Mouse (Mus musculus) forebrain, embryonic 16.5 days (tissue): ENCODE results near the gene Reep3. TPM values are rescaled to one million over a fixed set of nuclear protein-coding genes. Genes with fewer than 3 reads are reported as not detected.

ENCODE experiments used
- ATAC-seq: fragments of 200-750 bp; cut with Nextera tagmentation; 2 replicates; pipeline ENCODE4 v1.8.0; 2017; ENCODE audit warnings: mild to moderate bottlenecking, moderate library complexity
- H3K27ac ChIP-seq: fragments of 300-500 bp; sonication (generic); 2 replicates; pipeline ENCODE4 v1.5.1; 2014; ENCODE audit warnings: low read length, control low read depth
- H3K27me3 ChIP-seq: fragments of 300-500 bp; sonication (generic); replicated peaks from 2 replicates; pipeline ENCODE4 v1.6.1; 2014; ENCODE audit warnings: low read length; ENCODE audit not compliant: control insufficient read depth, insufficient read depth
- H3K36me3 ChIP-seq: fragments of 300-500 bp; sonication (generic); 2 replicates; pipeline ENCODE4 v1.6.1; 2014; ENCODE audit not compliant: control insufficient read depth, insufficient read depth
- H3K4me1 ChIP-seq: fragments of 300-500 bp; sonication (generic); replicated peaks from 2 replicates; pipeline ENCODE4 v1.6.1; 2014; ENCODE audit warnings: low read length; ENCODE audit not compliant: control insufficient read depth, insufficient read depth
- H3K4me2 ChIP-seq: fragments of 300-500 bp; sonication (generic); 2 replicates; pipeline ENCODE4 v1.6.1; 2014; ENCODE audit warnings: mild to moderate bottlenecking, low read length, control low read depth
- H3K4me3 ChIP-seq: fragments of 300-500 bp; sonication (generic); replicated peaks from 2 replicates; pipeline ENCODE4 v1.5.1; 2014; ENCODE audit warnings: mild to moderate bottlenecking, low read length, control low read depth
- H3K9ac ChIP-seq: fragments of 300-500 bp; sonication (generic); replicated peaks from 2 replicates; pipeline ENCODE4 v1.6.1; 2014; ENCODE audit warnings: low read depth, low read length, control low read depth
- H3K9me3 ChIP-seq: fragments of 300-500 bp; sonication (generic); 2 replicates; pipeline ENCODE4 v1.6.1; 2016; ENCODE audit warnings: low read length; ENCODE audit not compliant: control insufficient read depth
- WGBS: fragments of 180-500 bp; shearing (Covaris S2); extraction: QIAGEN DNeasy Blood & Tissue Kit; methylation state at CpG from one replicate; pipeline ENCODE4 v1.1.7; 2014; 5-methylcytosine and 5-hydroxymethylcytosine counted together
- polyA plus RNA-seq: library from polyadenylated mRNA; unstranded; fragments of >200 nt; fragmentation: Nextera tagmentation; extraction: Ambion mirVana; gene quantifications from 2 replicates; pipeline ENCODE4 v1.2.1, GENCODE M21; 2015

The Reep3 gene
- polyA plus RNA-seq, 1 experiment from 2014 or later: 34.9 TPM

DNA sequence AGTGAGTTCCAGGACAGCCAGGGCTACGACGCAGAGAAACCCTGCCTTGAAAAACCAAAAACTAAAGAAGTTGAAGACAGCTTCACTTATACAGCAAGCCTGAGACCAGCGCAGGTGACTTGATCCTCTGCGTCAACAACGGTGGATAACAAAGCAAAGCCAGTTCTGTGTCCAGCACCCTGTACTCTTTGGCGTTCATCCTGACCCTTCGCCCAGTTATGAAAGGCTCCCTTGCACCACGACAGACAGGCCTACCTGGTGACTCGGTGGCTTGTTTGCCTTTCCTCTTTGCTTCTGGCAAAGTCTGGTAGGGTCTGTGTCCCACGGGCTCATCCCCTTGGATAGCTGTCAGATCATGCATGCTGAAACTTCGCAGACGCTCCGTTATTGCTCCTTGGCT, 75.3 kb downstream of the Reep3 start:
- no peak for ATAC-seq
- Histone ChIP-seq H3K4me2 (no peak overlapping the region), H3K9me3 (no peaks in the 10 kb centered on the region), H3K27ac (no peak overlapping the region), H3K36me3 (peaks cover 4% of the 10 kb centered on the region; the same call in 1 of the 2 replicates), H3K9ac (no peak overlapping the region), H3K4me3 (no peak overlapping the region), H3K27me3 (no peaks in the 10 kb centered on the region), H3K4me1 (peaks cover 14% of the 10 kb centered on the region)
- WGBS: 94% methylated on average over 13 of the region's 13 CpGs

DNA sequence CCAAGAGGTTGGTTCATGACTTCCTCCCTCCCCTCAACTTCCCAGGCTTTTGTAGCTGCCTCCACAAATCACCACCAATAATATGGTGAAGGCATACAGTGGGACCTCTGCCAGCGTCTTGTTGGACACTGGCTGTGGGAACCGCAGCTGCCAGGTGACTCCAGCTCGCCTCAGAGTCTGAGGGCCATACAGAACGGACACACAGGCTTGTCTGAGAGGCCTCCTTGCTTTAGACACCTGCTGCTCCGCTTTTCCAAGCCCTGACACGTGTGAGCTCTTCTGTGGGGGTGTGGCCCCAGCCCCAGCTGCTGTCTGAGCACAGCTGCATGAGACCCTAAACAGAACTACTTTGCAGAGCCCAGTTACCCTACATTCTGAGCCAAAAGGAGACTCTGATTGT, 77.9 kb downstream of the Reep3 start:
- peak; percentile 58 for ATAC-seq

DNA sequence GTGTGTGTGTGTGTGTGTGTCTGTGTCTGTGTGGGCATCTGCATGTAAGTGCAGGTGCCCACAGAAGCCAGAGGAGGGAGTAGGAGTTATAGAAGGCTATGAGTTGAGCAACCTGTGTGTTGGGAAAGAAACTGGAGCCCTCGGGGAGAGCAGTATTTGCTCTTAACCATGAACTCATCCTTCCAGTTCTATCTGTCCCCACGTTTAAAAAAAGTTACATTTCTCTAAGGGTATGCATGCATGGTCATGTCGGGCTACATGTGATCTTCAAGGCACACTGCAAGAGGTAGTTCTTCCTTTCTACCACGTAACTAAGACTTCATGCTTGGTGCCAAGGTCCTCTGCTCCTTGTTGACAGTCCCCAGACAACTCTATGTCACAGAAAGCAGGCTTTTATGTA, 78.9 kb downstream of the Reep3 start:
- no peaks in the 10 kb centered on the region for H3K27me3 ChIP-seq
- H3K27ac ChIP-seq: no peak overlapping the region
- WGBS: 94% methylated on average over 4 of the region's 4 CpGs
- ATAC-seq: no peak
- H3K4me1 ChIP-seq: peaks cover 3% of the 10 kb centered on the region
- no peak overlapping the region for H3K4me2 ChIP-seq
- H3K4me3 ChIP-seq: no peak overlapping the region
- H3K9ac ChIP-seq: no peak overlapping the region
- no peaks in the 10 kb centered on the region for H3K9me3 ChIP-seq
- H3K36me3 ChIP-seq: peaks cover 4% of the 10 kb centered on the region

More for the DNA sequence above, 77.9 kb downstream of the Reep3 start:
- no peak overlapping the region for H3K9ac ChIP-seq
- H3K9me3 ChIP-seq: no peaks in the 10 kb centered on the region
- WGBS: 24% methylated on average over 6 of the region's 6 CpGs
- H3K27me3 ChIP-seq: no peaks in the 10 kb centered on the region
- H3K4me2 ChIP-seq: no peak overlapping the region
- peaks cover 4% of the 10 kb centered on the region for H3K36me3 ChIP-seq
- peaks cover 3% of the 10 kb centered on the region for H3K4me1 ChIP-seq
- H3K27ac ChIP-seq: no peak overlapping the region
- no peak overlapping the region for H3K4me3 ChIP-seq

DNA sequence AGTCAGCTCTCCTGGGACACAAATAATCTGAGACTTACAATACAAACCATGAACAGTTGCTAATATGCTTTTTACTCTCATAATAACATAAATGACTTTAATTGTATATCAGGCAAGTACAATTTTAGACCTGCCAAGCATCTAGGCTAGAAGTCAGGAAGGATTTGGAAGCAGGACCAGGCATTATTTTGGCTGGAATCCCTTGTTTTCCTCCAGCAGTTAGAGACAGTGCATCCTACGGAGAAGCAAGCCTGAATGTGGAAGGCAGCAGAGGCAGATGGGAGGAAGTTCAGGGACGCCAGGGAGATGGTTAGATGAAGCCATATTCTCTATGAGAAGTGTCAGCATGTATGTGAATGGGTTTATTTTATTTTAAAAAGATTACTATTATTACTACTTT, 79.4 kb downstream of the Reep3 start:
- ATAC-seq: no peak
- Histone ChIP-seq H3K9me3 (no peaks in the 10 kb centered on the region), H3K36me3 (peaks cover 4% of the 10 kb centered on the region), H3K4me2 (no peak overlapping the region), H3K4me3 (no peak overlapping the region), H3K9ac (no peak overlapping the region), H3K27ac (no peak overlapping the region), H3K27me3 (no peaks in the 10 kb centered on the region), H3K4me1 (peaks cover 3% of the 10 kb centered on the region)
- WGBS: 66% methylated on average over 2 of the region's 2 CpGs

DNA sequence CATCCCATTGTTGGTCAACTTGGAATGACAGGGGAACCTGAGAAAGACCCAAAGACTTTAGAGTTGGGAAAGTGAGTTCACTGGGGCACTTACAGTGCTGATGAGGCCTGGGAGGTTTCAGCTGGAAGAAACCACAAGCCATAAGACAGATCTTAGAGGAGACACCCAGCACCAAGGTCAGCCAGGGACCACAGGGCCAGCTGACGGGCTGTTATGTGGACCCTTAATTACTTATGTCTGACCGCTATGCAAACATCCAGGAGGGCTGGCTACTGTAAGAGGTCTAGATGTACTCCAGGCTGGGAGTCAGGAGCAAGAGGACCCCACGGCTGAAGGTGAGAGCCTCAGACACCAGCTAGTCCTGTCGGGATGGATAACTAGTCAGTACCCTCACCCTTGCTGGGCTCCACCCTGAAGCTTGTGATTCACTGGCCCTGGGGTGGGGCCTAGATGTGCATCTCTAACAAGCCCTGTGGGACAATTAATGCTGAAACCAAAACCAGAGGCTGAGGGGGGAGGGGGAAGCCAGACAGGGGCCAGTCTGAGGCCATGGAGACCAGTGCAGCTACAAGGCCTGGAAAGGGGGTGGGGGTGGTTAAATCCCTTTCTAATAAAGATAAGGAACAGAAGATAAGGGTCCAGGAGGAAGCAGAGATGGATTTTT, 80.0 kb downstream of the Reep3 start:
- Histone ChIP-seq H3K9me3 (no peaks in the 10 kb centered on the region), H3K4me1 (peaks cover 3% of the 10 kb centered on the region), H3K9ac (no peak overlapping the region), H3K27me3 (no peaks in the 10 kb centered on the region), H3K4me3 (no peak overlapping the region), H3K36me3 (peaks cover 4% of the 10 kb centered on the region), H3K4me2 (no peak overlapping the region), H3K27ac (peak overlapping the region; percentile 23; the same call in 1 of the 2 replicates)
- no peak for ATAC-seq
- 83% methylated on average over 4 of the region's 4 CpGs for WGBS

DNA sequence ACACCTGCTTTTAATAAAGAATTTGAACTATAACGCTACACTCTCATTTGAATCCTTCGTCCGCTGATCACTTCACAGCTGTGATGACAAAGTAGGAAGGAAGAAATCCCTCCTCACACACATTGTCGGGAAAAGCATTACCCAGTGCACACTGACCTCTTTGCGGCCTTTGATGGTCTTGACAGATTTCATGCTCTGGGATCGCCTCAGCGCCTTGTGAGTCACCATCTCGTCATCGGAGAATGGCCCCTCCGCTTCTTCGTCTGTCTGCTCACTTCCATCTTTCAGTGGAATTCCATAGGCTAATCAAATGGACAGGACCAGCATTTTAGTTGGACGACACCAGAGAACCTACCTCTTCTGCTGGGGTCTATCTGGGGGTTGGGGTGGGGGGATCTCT, 82.0 kb downstream of the Reep3 start:
- no peak overlapping the region for H3K4me3 ChIP-seq
- no peak overlapping the region for H3K4me2 ChIP-seq
- H3K36me3 ChIP-seq: no peaks in the 10 kb centered on the region; the same call in none of the 2 replicates
- H3K4me1 ChIP-seq: peaks cover 3% of the 10 kb centered on the region
- no peak overlapping the region for H3K27ac ChIP-seq
- no peak overlapping the region for H3K9ac ChIP-seq
- WGBS: 95% methylated on average over 12 of the region's 12 CpGs
- no peaks in the 10 kb centered on the region for H3K9me3 ChIP-seq
- no peak for ATAC-seq
- no peaks in the 10 kb centered on the region for H3K27me3 ChIP-seq

DNA sequence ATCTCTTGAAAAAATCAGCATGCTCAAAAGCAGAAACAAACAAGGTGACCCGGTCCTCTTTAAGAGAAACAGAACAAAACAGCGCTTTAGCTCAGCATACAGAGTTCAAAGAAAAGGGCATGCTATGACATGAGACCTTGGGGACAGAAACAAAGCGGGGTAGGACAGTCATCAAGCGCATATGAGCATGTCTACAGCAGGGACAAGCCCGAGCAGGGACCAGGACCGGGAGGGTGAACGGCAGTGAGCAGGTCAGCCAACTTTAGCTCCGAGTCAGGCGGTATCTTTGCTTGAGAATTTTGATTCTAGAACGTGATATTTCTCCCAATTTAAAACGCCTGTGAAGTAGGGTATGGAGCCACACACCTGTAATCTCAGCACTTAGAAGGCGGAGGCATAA, 86.2 kb downstream of the Reep3 start:
- no peak overlapping the region for H3K9ac ChIP-seq
- WGBS: 84% methylated on average over 12 of the region's 12 CpGs
- H3K27ac ChIP-seq: no peak overlapping the region
- no peaks in the 10 kb centered on the region; the same call in none of the 2 replicates for H3K36me3 ChIP-seq
- no peaks in the 10 kb centered on the region for H3K9me3 ChIP-seq
- H3K4me2 ChIP-seq: no peak overlapping the region
- H3K4me3 ChIP-seq: no peak overlapping the region
- no peaks in the 10 kb centered on the region for H3K27me3 ChIP-seq
- no peak for ATAC-seq
- H3K4me1 ChIP-seq: no peaks in the 10 kb centered on the region

DNA sequence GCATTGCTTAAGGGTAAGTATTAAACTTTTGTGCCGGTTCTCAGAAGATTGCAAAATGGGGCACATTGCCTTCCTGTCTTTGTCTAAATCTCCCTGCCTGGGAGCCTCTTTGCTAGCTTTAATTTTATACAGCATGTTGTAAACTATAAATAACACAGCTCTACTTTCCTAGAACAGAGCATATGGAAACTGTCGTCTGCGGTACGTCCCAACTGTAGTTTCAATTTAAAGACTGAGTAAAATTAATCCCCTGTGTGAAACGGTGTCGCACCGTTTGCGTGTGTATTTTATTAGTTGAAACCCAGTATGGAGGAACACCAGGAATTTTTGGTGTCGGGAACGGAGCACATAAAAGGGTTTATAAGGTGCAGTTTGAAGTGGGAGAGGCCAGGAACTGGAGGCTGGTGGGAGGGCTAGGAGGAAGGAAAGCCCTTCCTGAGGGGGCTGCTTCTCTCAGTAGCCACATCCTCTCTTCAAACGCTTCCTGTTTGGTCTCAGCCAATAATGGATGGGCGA, 92.2 kb downstream of the Reep3 start:
- ATAC-seq: peak; percentile 44
- H3K36me3 ChIP-seq: no peaks in the 10 kb centered on the region
- H3K4me2 ChIP-seq: peak overlapping the region; percentile 58
- H3K4me3 ChIP-seq: peak overlapping the region; percentile 27
- H3K27ac ChIP-seq: peak overlapping the region; percentile 77
- peaks cover 30% of the 10 kb centered on the region for H3K4me1 ChIP-seq
- H3K27me3 ChIP-seq: no peaks in the 10 kb centered on the region
- H3K9ac ChIP-seq: peak overlapping the region; percentile 48
- 4% methylated on average over 12 of the region's 12 CpGs for WGBS
- no peaks in the 10 kb centered on the region for H3K9me3 ChIP-seq

DNA sequence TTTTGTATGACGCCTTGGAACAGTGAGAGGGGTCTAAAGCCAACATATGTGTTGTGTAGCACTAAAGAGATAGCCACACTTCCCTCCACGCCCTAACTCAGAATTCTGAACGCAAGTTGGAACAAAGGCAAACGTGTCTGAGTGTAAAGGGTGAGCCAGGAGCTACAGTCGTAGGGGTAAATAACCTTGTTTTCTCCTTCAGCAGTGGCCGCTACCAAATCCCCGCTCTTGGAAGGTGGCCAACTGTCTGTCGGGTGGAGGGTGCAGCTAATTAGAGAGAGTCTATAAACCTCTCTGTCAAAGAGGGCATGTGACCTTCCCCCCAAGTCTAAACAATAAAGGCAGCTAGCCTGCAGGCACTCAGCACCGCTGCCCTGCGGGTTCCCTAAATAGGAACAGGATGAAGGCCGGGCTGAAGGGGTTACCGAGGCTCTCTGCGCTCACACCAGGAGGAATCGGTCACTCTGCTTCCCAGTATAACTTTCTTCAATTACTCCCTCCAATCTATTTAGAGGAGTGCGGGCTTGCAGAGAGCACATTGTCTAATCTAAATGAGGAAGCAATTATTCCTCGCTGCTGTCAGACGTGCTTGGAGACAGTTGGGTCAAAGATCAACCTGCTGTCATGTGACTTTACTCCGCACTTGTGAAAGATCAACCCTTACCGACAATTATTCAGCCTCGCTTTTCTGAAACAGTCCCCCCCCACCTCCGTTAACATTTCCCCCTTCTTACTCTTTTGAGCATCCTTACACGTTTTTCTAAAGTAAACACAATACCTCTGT, 92.8 kb downstream of the Reep3 start:
- Histone ChIP-seq H3K9me3 (no peaks in the 10 kb centered on the region), H3K4me3 (peak overlapping the region; percentile 27), H3K4me1 (peaks cover 30% of the 10 kb centered on the region), H3K4me2 (peak overlapping the region; percentile 58), H3K27ac (peak overlapping the region; percentile 77), H3K27me3 (no peaks in the 10 kb centered on the region), H3K36me3 (no peaks in the 10 kb centered on the region), H3K9ac (peak overlapping the region; percentile 48)
- ATAC-seq: peak; percentile 72
- 0% methylated on average over 22 of the region's 22 CpGs for WGBS
